Mouse (Mus musculus): ENCODE data around the gene Zfp658.

DNA sequence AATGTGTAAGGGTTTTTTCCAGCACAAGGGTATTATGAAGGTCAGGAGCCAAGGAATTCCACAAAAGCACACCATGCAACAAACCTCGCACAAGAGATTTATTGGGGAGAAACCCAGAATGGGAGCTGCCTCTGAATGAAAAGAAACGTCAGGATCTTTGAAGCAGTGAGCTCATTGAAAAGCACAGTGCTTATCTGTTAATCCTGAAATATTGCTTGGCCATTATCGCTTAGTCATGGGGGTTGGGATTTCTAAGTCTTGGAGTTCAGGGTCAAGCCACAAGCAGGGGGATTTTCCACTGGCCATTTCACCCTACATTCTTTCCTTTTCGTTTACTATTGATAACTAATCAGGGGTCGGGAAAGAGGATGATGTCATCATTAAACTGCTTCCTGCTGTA is 39.8 kb downstream of the Zfp658 start:
- TF ChIP-seq EP300 (IDR thresholded peaks at IDR 0.05; ENCODE audit: insufficient read depth, low read depth, low read length) (no peak), CTCF (IDR thresholded peaks at IDR 0.05) (no peak), POLR2A (IDR thresholded peaks at IDR 0.05; ENCODE audit: insufficient read depth, low read depth, low read length) (no peak)
